Mouse (Mus musculus) urinary bladder, adult 18-20 months (tissue): ENCODE results near the gene Sema3c.

ENCODE experiments used
- DNase-seq, 2 experiments: peaks; one replicate each; pipeline ENCODE4 v3.0.0; 2022; ENCODE audit warnings: low spot score in 2 of 2, mixed read lengths in 2 of 2

The Sema3c gene

DNA sequence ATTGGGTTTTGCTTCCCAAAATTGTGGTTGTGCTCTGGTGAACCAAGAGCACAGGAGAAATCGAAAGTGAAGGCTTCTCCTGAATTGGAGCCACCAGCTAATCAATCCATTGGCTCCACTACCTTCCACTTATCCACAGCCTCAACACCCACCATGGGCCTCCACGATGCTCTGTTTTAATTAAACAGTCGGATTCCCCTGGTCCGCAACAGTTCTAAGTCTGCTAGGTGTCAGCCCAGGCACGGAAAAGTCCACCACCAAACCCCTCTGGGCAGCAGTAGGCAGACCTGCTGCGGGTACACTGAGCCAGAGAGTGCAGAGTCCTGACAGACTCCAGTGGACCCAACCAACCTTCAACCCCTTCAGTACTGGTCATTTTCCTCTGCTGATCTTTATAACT lies 202.5 kb downstream of the Sema3c start:
- DNase-seq, result no peak
